Mouse (Mus musculus) CH12.LX (cell line): Measurements from ENCODE around the gene Vegfb. TPM values are rescaled to one million over a fixed set of nuclear protein-coding genes. Genes with fewer than 3 reads are reported as not detected.

Experiments used
- DNase-seq: peaks from one replicate; pipeline ENCODE4 v3.0.0-alpha.2; 2013; ENCODE audit errors: extremely low read depth
- H3K27ac ChIP-seq: 2 replicates; pipeline ENCODE4 v1.5.1; 2012; ENCODE audit warnings: low read depth, mild to moderate bottlenecking, control low read depth, moderate library complexity; ENCODE audit not compliant: insufficient read depth
- H3K27me3 ChIP-seq: replicated peaks from 2 replicates; pipeline ENCODE3; 2012; ENCODE audit warnings: inconsistent platforms
- H3K36me3 ChIP-seq, 2 experiments: replicated peaks in 1 of 2; 2 replicates each; pipeline versions ENCODE3 to v1.6.1; 2012; ENCODE audit warnings: inconsistent platforms in 1 of 2, low read length in 1 of 2, mild to moderate bottlenecking in 1 of 2, mixed read lengths in 1 of 2, moderate library complexity in 1 of 2; ENCODE audit not compliant: control insufficient read depth in 1 of 2, insufficient read depth in 1 of 2
- H3K4me1 ChIP-seq, 2 experiments: 2 replicates each; pipeline ENCODE4 v1.6.1; 2012; ENCODE audit warnings: inconsistent platforms in 1 of 2, moderate library complexity in 1 of 2; ENCODE audit not compliant: insufficient read depth in 2 of 2, control insufficient read depth in 1 of 2
- H3K4me2 ChIP-seq: 2 replicates; pipeline ENCODE4 v1.6.1; 2012; ENCODE audit warnings: low read depth, mild to moderate bottlenecking, control low read depth; ENCODE audit not compliant: poor library complexity, insufficient read depth, severe bottlenecking
- H3K4me3 ChIP-seq, 3 experiments: fragments of 150-350 bp in 1 of 3; sonication (generic) in 1 of 3; replicated peaks in 1 of 3; 2 replicates each; pipeline versions ENCODE3 to v1.5.1; 2011 to 2012; ENCODE audit warnings: low read depth in 2 of 3, low read length in 2 of 3, mild to moderate bottlenecking in 2 of 3, moderate library complexity in 2 of 3, control low read depth in 1 of 3, improper control_type of control experiment in 1 of 3, inconsistent platforms in 1 of 3, mixed read lengths in 1 of 3; ENCODE audit not compliant: poor library complexity in 1 of 3
- H3K79me2 ChIP-seq: replicated peaks from 2 replicates; pipeline ENCODE4 v1.6.1; 2012; ENCODE audit warnings: mild to moderate bottlenecking, moderate library complexity; ENCODE audit not compliant: control insufficient read depth, poor library complexity, insufficient read depth, severe bottlenecking; ENCODE audit errors: extremely low read depth
- H3K9ac ChIP-seq: 2 replicates; pipeline ENCODE4 v1.6.1; 2012; ENCODE audit warnings: low read depth, mild to moderate bottlenecking, control low read depth, moderate library complexity; ENCODE audit not compliant: insufficient read depth
- H3K9me3 ChIP-seq: replicated peaks from 2 replicates; pipeline ENCODE3; 2012; ENCODE audit warnings: low read length, inconsistent platforms, mixed read lengths
- BHLHE40 ChIP-seq: IDR thresholded peaks from 2 replicates; pipeline ENCODE4 v1.6.1; 2011; ENCODE audit warnings: mild to moderate bottlenecking, low read depth, low read length, improper control_type of control experiment
- CHD1 ChIP-seq: IDR thresholded peaks from 2 replicates; pipeline ENCODE4 v1.6.1; 2012; ENCODE audit warnings: low read depth, low read length, improper control_type of control experiment, inconsistent platforms
- CHD2 ChIP-seq: IDR thresholded peaks from 2 replicates; pipeline ENCODE4 v1.6.1; 2011; ENCODE audit warnings: low read length, improper control_type of control experiment
- CTCF ChIP-seq, 2 experiments: IDR thresholded peaks in 1 of 2; conservative IDR thresholded peaks in 1 of 2; 2 replicates each; pipeline ENCODE4 v1.5.1; 2011 to 2012; ENCODE audit warnings: low read depth in 2 of 2, low read length in 2 of 2, improper control_type of control experiment in 1 of 2, inconsistent platforms in 1 of 2, mild to moderate bottlenecking in 1 of 2, moderate library complexity in 1 of 2
- E2F4 ChIP-seq: IDR thresholded peaks from 2 replicates; pipeline ENCODE4 v1.6.1; 2011; ENCODE audit warnings: low read depth, low read length, improper control_type of control experiment; ENCODE audit not compliant: insufficient replicate concordance
- ELF1 ChIP-seq: IDR thresholded peaks from 2 replicates; pipeline ENCODE4 v1.6.1; 2014; ENCODE audit warnings: low read depth, mild to moderate bottlenecking, inconsistent platforms, low read length, improper control_type of control experiment
- EP300 ChIP-seq: IDR thresholded peaks from 2 replicates; pipeline ENCODE4 v1.6.1; 2011; ENCODE audit warnings: low read length, improper control_type of control experiment
- ETS1 ChIP-seq: conservative IDR thresholded peaks from 2 replicates; pipeline ENCODE4 v1.6.1; 2012; ENCODE audit warnings: low read depth, mild to moderate bottlenecking, inconsistent platforms, low read length, improper control_type of control experiment, moderate library complexity
- GABPA ChIP-seq: IDR thresholded peaks from 2 replicates; pipeline ENCODE4 v1.6.1; 2012; ENCODE audit warnings: low read depth, low read length, improper control_type of control experiment, inconsistent platforms; ENCODE audit not compliant: insufficient replicate concordance
- IRF4 ChIP-seq: IDR thresholded peaks from 2 replicates; pipeline ENCODE4 v1.6.1; 2014; ENCODE audit warnings: low read depth, mild to moderate bottlenecking, inconsistent platforms, low read length, improper control_type of control experiment
- KAT2A ChIP-seq: IDR thresholded peaks from 2 replicates; pipeline ENCODE4 v1.6.1; 2012; ENCODE audit warnings: low read length, improper control_type of control experiment, inconsistent platforms; ENCODE audit not compliant: insufficient replicate concordance
- MAX ChIP-seq: IDR thresholded peaks from 2 replicates; pipeline ENCODE4 v1.6.1; 2011; ENCODE audit warnings: low read length, improper control_type of control experiment
- MXI1 ChIP-seq: IDR thresholded peaks from 2 replicates; pipeline ENCODE4 v1.6.1; 2011; ENCODE audit warnings: mild to moderate bottlenecking, low read depth, low read length, improper control_type of control experiment
- NELFE ChIP-seq: IDR thresholded peaks from 2 replicates; pipeline ENCODE4 v1.6.1; 2011; ENCODE audit warnings: low read depth, low read length, improper control_type of control experiment
- NRF1 ChIP-seq: IDR thresholded peaks from 2 replicates; pipeline ENCODE4 v1.6.1; 2014; ENCODE audit warnings: low read depth, mild to moderate bottlenecking, inconsistent platforms, low read length, improper control_type of control experiment, moderate library complexity
- POLR2A ChIP-seq: IDR thresholded peaks from 2 replicates; pipeline ENCODE4 v1.6.1; 2011; ENCODE audit warnings: low read depth, mild to moderate bottlenecking, improper control_type of control experiment, low read length
- POLR2AphosphoS2 ChIP-seq: IDR thresholded peaks from 2 replicates; pipeline ENCODE4 v1.6.1; 2011; ENCODE audit warnings: low read depth, low read length, improper control_type of control experiment
- SIN3A ChIP-seq: IDR thresholded peaks from 2 replicates; pipeline ENCODE4 v1.6.1; 2012; ENCODE audit warnings: low read length, improper control_type of control experiment, inconsistent platforms
- TBP ChIP-seq: conservative IDR thresholded peaks from 2 replicates; pipeline ENCODE4 v1.6.1; 2011; ENCODE audit warnings: low read depth, low read length, improper control_type of control experiment
- TCF12 ChIP-seq: IDR thresholded peaks from 2 replicates; pipeline ENCODE4 v1.6.1; 2014; ENCODE audit warnings: low read depth, mild to moderate bottlenecking, inconsistent platforms, low read length, improper control_type of control experiment
- ZMIZ1 ChIP-seq: IDR thresholded peaks from 2 replicates; pipeline ENCODE4 v1.6.1; 2012; ENCODE audit warnings: low read depth, mild to moderate bottlenecking, inconsistent platforms, low read length, improper control_type of control experiment
- ZNF384 ChIP-seq: IDR thresholded peaks from 2 replicates; pipeline ENCODE4 v1.6.1; 2012; ENCODE audit warnings: low read depth, low read length, improper control_type of control experiment, inconsistent platforms
- dilution Hi-C: fragments of 300-500 bp; cut with MboI; formaldehyde crosslinking; loops from 2 replicates; pipeline ENCODE4 v1.14.3; 2020; ENCODE audit warnings: low sequenced_read_pairs; ENCODE audit not compliant: extremely low pct_unique_long_range_greater_than_20kb, extremely low pct_ligation_motif_present
- in situ Hi-C: fragments of 300-500 bp; cut with MboI; formaldehyde crosslinking; loops from 3 replicates; pipeline ENCODE4 v1.14.3; 2019; ENCODE audit warnings: low sequenced_read_pairs, low pct_ligation_motif_present, low pct_unique_long_range_greater_than_20kb, mixed read lengths
- polyA plus RNA-seq: library from polyadenylated mRNA; unstranded; fragments of >175 nt; gene quantifications from 2 replicates; pipeline ENCODE4 v1.2.1, GENCODE M21; 2012; ENCODE audit warnings: low read depth; ENCODE audit not compliant: insufficient read length
- total RNA-seq, 2 experiments: library from RNA; depleted of rRNA; stranded (reverse); fragments of 300-350 nt in 1 of 2; fragments of >200 nt in 1 of 2; gene quantifications; 2 replicates each; pipeline ENCODE4 v1.2.3; 2012 to 2014

Gene Vegfb
- total and polyA plus RNA-seq, 3 experiments, result 3.2 to 35.1 (median 13.2) TPM

DNA sequence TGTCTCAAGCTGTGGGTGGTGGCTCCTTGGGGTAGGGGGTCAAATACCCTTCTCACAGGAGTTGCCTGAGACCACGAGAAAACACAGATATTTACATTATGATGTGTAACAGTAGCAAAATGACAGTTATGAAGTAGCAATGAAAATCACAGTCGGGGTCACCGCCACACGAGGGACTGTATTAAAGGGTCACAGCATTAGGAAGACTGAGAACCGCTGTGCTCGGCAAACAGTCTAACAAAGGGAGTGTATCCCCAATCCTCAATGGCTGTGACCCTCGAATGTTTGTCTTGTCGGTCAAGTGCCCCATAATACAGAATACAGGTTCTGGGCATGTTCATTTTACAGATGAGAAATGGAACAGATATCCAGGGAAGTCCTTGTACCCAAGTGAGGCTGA is 6.6 kb upstream of the Vegfb start:
- dilution Hi-C loops, result no loop called here
- DNase-seq, result no peak
- Histone ChIP-seq H3K9ac (no peak overlapping the region), H3K36me3 (peaks cover 13 to 24% of the 10 kb centered on the region in 2 experiments), H3K4me3 (no peak overlapping the region), H3K4me2 (peak overlapping the region; percentile 67; the same call in 1 of the 2 replicates), H3K27me3 (no peaks in the 10 kb centered on the region), H3K27ac (no peak overlapping the region)
- no peak for TF ChIP-seq ZNF384
- TF ChIP-seq, all 38 proteins: peak for 0
- Histone ChIP-seq H3K4me1 (peaks cover 4 to 47% of the 10 kb centered on the region in 2 experiments), H3K9me3 (no peaks in the 10 kb centered on the region), H3K79me2 (no peaks in the 10 kb centered on the region)
- in situ Hi-C loops, result no loop called here

DNA sequence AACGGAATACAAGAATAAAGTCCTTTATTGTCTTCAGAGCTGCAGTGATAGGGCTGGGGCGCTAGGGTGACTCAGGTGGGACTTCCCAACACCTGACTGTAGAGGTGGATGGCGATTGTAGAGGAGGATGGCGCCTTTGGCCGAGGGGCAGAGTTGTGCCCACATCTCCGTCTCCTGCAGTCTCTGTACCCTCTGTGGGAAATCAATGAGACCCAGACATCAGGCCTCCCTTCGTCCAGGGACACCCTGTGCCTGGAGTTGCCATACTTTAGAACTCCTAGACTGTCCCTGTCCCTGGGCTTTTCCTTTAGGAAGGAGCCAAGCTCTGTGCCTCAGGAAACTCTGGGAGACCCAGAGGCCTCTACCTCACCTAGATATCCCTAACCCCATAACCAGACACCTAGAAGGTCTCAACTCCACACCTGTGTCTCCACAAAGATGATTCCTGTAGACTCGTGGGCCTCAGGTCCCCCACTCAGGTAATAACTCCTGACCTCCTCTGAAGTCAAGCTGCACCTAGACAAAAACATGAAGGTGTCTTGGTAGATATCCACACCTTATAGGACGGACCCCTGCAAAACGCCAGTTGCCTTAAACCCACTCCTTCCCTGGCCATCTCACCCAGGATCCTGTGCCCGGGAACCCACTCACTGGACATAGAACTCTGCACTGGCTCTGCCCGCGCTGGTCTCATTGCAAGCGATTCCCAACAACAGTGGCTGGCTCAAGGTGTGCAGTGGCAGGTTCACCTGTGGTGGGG is 5.7 kb upstream of the Vegfb start:
- TF ChIP-seq CHD1 (no peak), CTCF (conservative IDR thresholded peaks at IDR 0.05 in 1 of 2, IDR thresholded peaks at IDR 0.05 in 1 of 2; ENCODE audit: low read depth in 2 of 2, low read length in 2 of 2) (no peak), SIN3A (no peak; the same call in 1 of the 2 replicates), MAX (no peak), EP300 (no peak), GABPA (no peak)
- in situ Hi-C loops (no loop called here), dilution Hi-C loops (no loop called here)
- H3K9ac ChIP-seq, result peak overlapping the region; percentile 46
- peaks cover 6 to 15% of the 10 kb centered on the region in 2 experiments for H3K36me3 ChIP-seq
- no peak for DNase-seq
- H3K9me3 ChIP-seq, result no peaks in the 10 kb centered on the region
- peak overlapping the region; percentile 9; the same call in 1 of the 2 replicates for H3K27ac ChIP-seq
- no peaks in the 10 kb centered on the region for H3K27me3 ChIP-seq
- peak overlapping the region; percentile 6 to 69 (median 23) for H3K4me3 ChIP-seq
- H3K4me1 ChIP-seq, result peaks cover 4 to 47% of the 10 kb centered on the region in 2 experiments
- peak overlapping the region; percentile 80 for H3K4me2 ChIP-seq
- H3K79me2 ChIP-seq, result no peaks in the 10 kb centered on the region

DNA sequence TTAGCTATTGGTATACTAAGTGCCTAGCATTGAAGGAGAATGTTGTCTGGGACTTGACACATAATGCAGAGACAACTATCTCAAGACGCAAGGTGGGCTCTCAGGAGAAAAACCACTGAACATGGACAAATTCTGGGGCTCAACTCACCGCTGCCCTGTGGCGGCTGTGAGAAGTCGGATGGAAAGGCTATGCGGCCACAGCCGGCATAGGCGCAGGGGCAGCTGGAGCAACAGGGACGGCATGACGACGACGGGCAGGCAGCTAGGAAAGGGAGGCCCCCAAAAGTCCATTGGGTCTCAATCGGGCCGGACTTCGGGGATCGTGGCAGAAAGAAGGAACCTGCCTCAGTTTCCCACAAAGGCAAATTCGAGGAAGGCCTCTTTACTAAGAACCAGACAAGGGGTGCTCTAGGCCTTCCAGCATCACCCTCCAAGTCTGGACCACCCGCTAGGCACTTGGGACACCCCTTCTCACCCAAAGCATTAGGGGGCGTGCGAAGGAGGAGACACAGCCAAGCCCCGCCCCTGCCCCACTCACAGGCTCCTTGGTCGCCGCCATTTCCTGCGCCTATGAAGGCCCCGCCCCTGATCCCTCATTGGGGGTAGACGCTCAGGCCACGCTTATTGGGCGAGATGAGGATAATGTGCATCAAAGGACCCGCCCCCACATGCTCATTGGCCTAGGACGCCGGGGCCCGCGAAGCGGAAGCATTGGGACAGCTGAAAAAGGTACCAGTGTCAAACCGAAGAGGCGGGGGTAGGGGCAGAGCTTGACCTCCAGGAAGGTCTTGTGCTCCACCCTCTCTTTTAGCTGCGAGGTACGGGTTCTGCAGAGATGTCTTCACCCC is 4.8 kb upstream of the Vegfb start, which contains the start of gene Dnajc4:
Dnajc4 (minus strand) TSS at position 562 of the 848 bp plus-strand sequence.
- in situ Hi-C loops, result no loop called here
- H3K4me3 ChIP-seq, result peak within 1 kb of the TSS; percentile 69 to 90 (median 84)
- H3K9ac ChIP-seq, result peak within 1 kb of the TSS; percentile 66
- peaks cover 4 to 44% of the 10 kb centered on the region in 2 experiments for H3K4me1 ChIP-seq
- H3K27ac ChIP-seq, result peak within 1 kb of the TSS; percentile 9; the same call in 1 of the 2 replicates
- dilution Hi-C loops, result no loop called here
- H3K36me3 ChIP-seq, result peaks cover 3 to 10% of the 10 kb centered on the region in 2 experiments
- peak within 1 kb of the TSS; percentile 81 for H3K4me2 ChIP-seq
- H3K9me3 ChIP-seq, result no peaks in the 10 kb centered on the region
- H3K79me2 ChIP-seq, result no peaks in the 10 kb centered on the region
- peak; percentile 99 for DNase-seq
- no peaks in the 10 kb centered on the region for H3K27me3 ChIP-seq
- TF ChIP-seq TBP (peak; percentile 64; the same call in 1 of the 2 replicates), NRF1 (peak; percentile 50), ZMIZ1 (0 out of 2 replicates have a peak, but pooled peaks have one; percentile 49), KAT2A (no peak), SIN3A (peak; percentile 91), POLR2A (peak; percentile 74), ELF1 (peak; percentile 94), MAX (peak; percentile 68; the same call in 1 of the 2 replicates), TCF12 (peak; percentile 53), E2F4 (peak; percentile 76; the same call in 1 of the 2 replicates), BHLHE40 (0 out of 2 replicates have a peak, but pooled peaks have one; percentile 6), MXI1 (peak; percentile 67), NELFE (peak; percentile 77), IRF4 (0 out of 2 replicates have a peak, but pooled peaks have one; percentile 23), POLR2AphosphoS2 (peak; percentile 75), ETS1 (no peak), CHD2 (peak; percentile 78)
